In genomic region chr1:181856329-181856728, GRCm38 (mm10) we compare ENCODE assay signal across 33 mouse cellular contexts.
"Had no signal": no experiment of that assay in that cellular context is flagged by ENCODE, and none has a peak within 500 bp of the region (broad histone marks: within the 10 kb centered on the region; RNA-seq: fewer than 3 reads in every experiment).

No protein-coding gene starts in this region.

- H3K27ac ChIP-seq: heart, embryonic 10.5 days; heart, embryonic 13.5 days; heart, embryonic 15.5 days; hindbrain, embryonic 10.5 days; hindbrain, embryonic 12.5 days; hindbrain, embryonic 13.5 days; hindbrain, embryonic 14.5 days; hindbrain, embryonic 15.5 days; hindbrain, postnatal 0 days; intestine, embryonic 15.5 days; kidney, embryonic 15.5 days; kidney, postnatal 0 days; layer of hippocampus, adult 2 months; left cerebral cortex, adult 2 months had no signal

- ATAC-seq: hindbrain, embryonic 16.5 days; hindbrain, postnatal 0 days; inflammation-experienced regulatory T-cells, adult 6 months; intestine, embryonic 15.5 days; intestine, embryonic 16.5 days; intestine, postnatal 0 days had no signal

- H3K9me3 ChIP-seq: heart, embryonic 10.5 days; heart, embryonic 12.5 days; heart, embryonic 13.5 days; heart, embryonic 15.5 days; hindbrain, embryonic 10.5 days; hindbrain, embryonic 12.5 days; hindbrain, embryonic 13.5 days; hindbrain, embryonic 15.5 days; intestine, embryonic 15.5 days; kidney, embryonic 15.5 days had no signal

- H3K4me3 ChIP-seq: heart, embryonic 10.5 days; heart, embryonic 12.5 days; heart, embryonic 13.5 days; heart, embryonic 15.5 days; hindbrain, embryonic 10.5 days; hindbrain, embryonic 12.5 days; hindbrain, embryonic 13.5 days; hindbrain, embryonic 15.5 days; intestine, embryonic 15.5 days; kidney, embryonic 15.5 days; layer of hippocampus, adult 2 months; left cerebral cortex, adult 2 months had no signal

- H3K9ac ChIP-seq: heart, embryonic 12.5 days; heart, embryonic 13.5 days; heart, embryonic 15.5 days; hindbrain, embryonic 12.5 days; hindbrain, embryonic 13.5 days; hindbrain, embryonic 14.5 days; hindbrain, embryonic 15.5 days; intestine, embryonic 15.5 days; kidney, embryonic 15.5 days had no signal

- H3K4me2 ChIP-seq: heart, embryonic 11.5 days; heart, embryonic 12.5 days; heart, embryonic 13.5 days; heart, embryonic 15.5 days; hindbrain, embryonic 12.5 days; hindbrain, embryonic 13.5 days; hindbrain, embryonic 14.5 days; hindbrain, embryonic 15.5 days; intestine, embryonic 15.5 days; kidney, embryonic 15.5 days had no signal

- DNase-seq: heart, postnatal 10 days; heart, postnatal 14 days; heart, postnatal 36 days; heart, postnatal 4 days; kidney, adult 11 months; kidney, adult 18-20 months; kidney, adult 8-10 months; kidney, adult 9 months; kidney, postnatal 10 days; kidney, postnatal 14 days; kidney, postnatal 4 days; layer of hippocampus, adult 9-11 months; layer of hippocampus, postnatal 36 days had no signal

- H3K36me3 ChIP-seq: heart, embryonic 10.5 days; heart, embryonic 12.5 days; heart, embryonic 13.5 days; heart, embryonic 15.5 days; hindbrain, embryonic 10.5 days; hindbrain, embryonic 12.5 days; hindbrain, embryonic 13.5 days; hindbrain, embryonic 15.5 days; intestine, embryonic 15.5 days; kidney, embryonic 15.5 days had no signal

- H3K27me3 ChIP-seq: heart, embryonic 12.5 days; heart, embryonic 13.5 days; heart, embryonic 15.5 days; hindbrain, embryonic 12.5 days; hindbrain, embryonic 15.5 days; intestine, embryonic 15.5 days had no signal
